Mouse (Mus musculus) heart, postnatal 14 days (tissue): ENCODE measurements around the gene Dbf4. TPM values are rescaled to one million over a fixed set of nuclear protein-coding genes. Genes with fewer than 3 reads are reported as not detected.

Source experiments
- DNase-seq, 2 experiments: peaks; one replicate each; pipeline ENCODE4 v3.0.0; 2021 to 2022
- intact Hi-C: fragments of 180-260 bp; cut with DNase I; formaldehyde crosslinking; loops from one replicate; pipeline ENCODE4 v1.15.1; 2025
- long read RNA-seq, 2 experiments: library from polyadenylated mRNA; stranded (forward); transcript quantifications; one replicate each; pipeline ENCODE4 v2.0.0; 2021
- total RNA-seq, 2 experiments: library from RNA; stranded (reverse); gene quantifications; 2 replicates each; pipeline ENCODE4 v1.2.3; 2021

The Dbf4 gene
- 1 to 10 TPM; 3.0 to 4.3 TPM for total RNA-seq
- long read RNA-seq, experiment 1, partial matches to known transcripts = 0 of 4 reads
- long read RNA-seq, experiment 1, other reads (novel, unspliced or antisense) = 1 of 4 reads
- long read RNA-seq, experiment 2, partial matches to known transcripts = 0 of 4 reads
- long read RNA-seq, experiment 2, other reads (novel, unspliced or antisense) = 0 of 4 reads

- DNase-seq = peak; percentile 96 to 97
- intact Hi-C loops = no loop called here
Measured at GRCm38 (mm10) chr5:8422157-8422931, at the start of gene Dbf4, which contains the start of gene Slc25a40. TSS of gene Dbf4 (minus strand) at chr5:8422716. TSS of gene Slc25a40 (plus strand) at chr5:8422850.

GRCm38 (mm10) chr5:8456561-8456960 lies 34.0 kb upstream of the Dbf4 start:
- DNase-seq = no peak
- intact Hi-C loops = no loop called here

- no peak for DNase-seq
- intact Hi-C loops = no loop called here
Measured at GRCm38 (mm10) chr5:8455565-8455964, 33.0 kb upstream of the Dbf4 start.

GRCm38 (mm10) chr5:8439095-8439494 lies 16.6 kb upstream of the Dbf4 start:
- DNase-seq = no peak
- intact Hi-C loops = no loop called here

GRCm38 (mm10) chr5:8437481-8438156 lies 15.1 kb upstream of the Dbf4 start:
- intact Hi-C loops = no loop called here
- DNase-seq = no peak

GRCm38 (mm10) chr5:8425899-8426298 lies 3.4 kb upstream of the Dbf4 start:
- intact Hi-C loops = no loop called here
- no peak for DNase-seq

GRCm38 (mm10) chr5:8424116-8424515 lies 1.6 kb upstream of the Dbf4 start:
- DNase-seq = no peak
- intact Hi-C loops = no loop called here

- intact Hi-C loops = no loop called here
Measured at GRCm38 (mm10) chr5:8422932-8423928, 714 bp upstream of the Dbf4 start.

GRCm38 (mm10) chr5:8421424-8421823 lies 1.1 kb downstream of the Dbf4 start:
- DNase-seq = no peak
- intact Hi-C loops = no loop called here

More at GRCm38 (mm10) chr5:8422932-8423928, 714 bp upstream of the Dbf4 start:
- no peak for DNase-seq

- DNase-seq = no peak
- intact Hi-C loops = no loop called here
Measured at GRCm38 (mm10) chr5:8417443-8417842, 5.1 kb downstream of the Dbf4 start.

- intact Hi-C loops = no loop called here
- DNase-seq = no peak
Measured at GRCm38 (mm10) chr5:8416683-8417413, 5.7 kb downstream of the Dbf4 start.

GRCm38 (mm10) chr5:8408746-8409145 lies 13.8 kb downstream of the Dbf4 start:
- no peak for DNase-seq
- intact Hi-C loops = no loop called here

- DNase-seq = no peak
- intact Hi-C loops = no loop called here
Measured at GRCm38 (mm10) chr5:8397587-8398249, 24.8 kb downstream of the Dbf4 start.

- intact Hi-C loops = no loop called here
- DNase-seq = no peak
Measured at GRCm38 (mm10) chr5:8393891-8394583, 28.5 kb downstream of the Dbf4 start.

GRCm38 (mm10) chr5:8374297-8374906 lies 48.1 kb downstream of the Dbf4 start:
- intact Hi-C loops = no loop called here
- DNase-seq = no peak

GRCm38 (mm10) chr5:8373415-8373814 lies 49.1 kb downstream of the Dbf4 start:
- DNase-seq = no peak
- intact Hi-C loops = no loop called here

- no peak for DNase-seq
- intact Hi-C loops = loop anchor here (5.0 kb wide), 1 partner anchor 206 kb away; no protein-coding TSS in a partner anchor
Measured at GRCm38 (mm10) chr5:8368781-8369180, 53.7 kb downstream of the Dbf4 start.

GRCm38 (mm10) chr5:8368328-8368692 lies 54.2 kb downstream of the Dbf4 start:
- intact Hi-C loops = loop anchor here (5.0 kb wide), 1 partner anchor 206 kb away; no protein-coding TSS in a partner anchor
- no peak for DNase-seq
